19 mouse cellular contexts compared by ENCODE assay signal in genomic region chrX:159711070-159712029, GRCm38 (mm10).
DNase-seq lines count a peak whose midpoint lies in the region; ATAC-seq lines count a peak whose summit lies in the region.
"Had no signal": no experiment of that assay in that cellular context is flagged by ENCODE, and none has a peak within 500 bp of the region (broad histone marks: within the 10 kb centered on the region; RNA-seq: fewer than 3 reads in every experiment).

No protein-coding gene starts in this region.

- 0 out of 2 replicates have a peak, but pooled peaks cover 4% of the 10 kb centered on the region for H3K4me1 ChIP-seq in kidney, embryonic 15.5 days
- H3K4me1 ChIP-seq in lung, embryonic 16.5 days (replicated peaks; ENCODE audit: control insufficient read depth, insufficient read depth, low read length): 0 out of 2 replicates have a peak, but pooled peaks cover 2% of the 10 kb centered on the region
- H3K4me1 ChIP-seq in limb, embryonic 15.5 days: peaks cover 6% of the 10 kb centered on the region; the same call in 1 of the 2 replicates
- H3K4me1 ChIP-seq: intestine, embryonic 15.5 days; liver, embryonic 15.5 days; stomach, embryonic 15.5 days had no signal

- H3K9me3 ChIP-seq in kidney, embryonic 15.5 days (replicated peaks): no peaks in the 10 kb centered on the region
- H3K9me3 ChIP-seq in lung, embryonic 16.5 days (ENCODE audit: control insufficient read depth, low read length): no peaks in the 10 kb centered on the region
- no peaks in the 10 kb centered on the region for H3K9me3 ChIP-seq in limb, embryonic 15.5 days
- H3K9me3 ChIP-seq: forebrain, embryonic 10.5 days; G1E; intestine, embryonic 15.5 days; liver, embryonic 15.5 days; midbrain, embryonic 13.5 days; stomach, embryonic 15.5 days had no signal

- peaks cover 24% of the 10 kb centered on the region for H3K27me3 ChIP-seq in kidney, embryonic 15.5 days
- no peaks in the 10 kb centered on the region for H3K27me3 ChIP-seq in lung, embryonic 16.5 days (ENCODE audit: control insufficient read depth, insufficient read depth, low read depth, low read length)
- H3K27me3 ChIP-seq in limb, embryonic 15.5 days: peaks cover 3% of the 10 kb centered on the region; the same call in 1 of the 2 replicates
- H3K27me3 ChIP-seq: intestine, embryonic 15.5 days; liver, embryonic 15.5 days; stomach, embryonic 15.5 days had no signal

- no peak overlapping the region for H3K4me2 ChIP-seq in kidney, embryonic 15.5 days
- H3K4me2 ChIP-seq in lung, embryonic 16.5 days (ENCODE audit: low read depth, low read length): no peak overlapping the region
- H3K4me2 ChIP-seq in limb, embryonic 15.5 days: no peak overlapping the region
- H3K4me2 ChIP-seq: intestine, embryonic 15.5 days; liver, embryonic 15.5 days; midbrain, embryonic 13.5 days; stomach, embryonic 15.5 days had no signal

- H3K27ac ChIP-seq in kidney, embryonic 15.5 days: no peak overlapping the region
- no peak overlapping the region for H3K27ac ChIP-seq in lung, embryonic 16.5 days (ENCODE audit: low read length)
- H3K27ac ChIP-seq in limb, embryonic 15.5 days: 0 out of 2 replicates have a peak overlapping the region, but pooled peaks have one; percentile 3
- H3K27ac ChIP-seq: forebrain, embryonic 10.5 days; intestine, embryonic 15.5 days; liver, embryonic 15.5 days; macrophage; midbrain, embryonic 13.5 days; stomach, embryonic 15.5 days had no signal

- H3K4me3 ChIP-seq in kidney, embryonic 15.5 days (replicated peaks): no peak overlapping the region
- H3K4me3 ChIP-seq in lung, embryonic 16.5 days (ENCODE audit: low read length): no peak overlapping the region
- H3K4me3 ChIP-seq in limb, embryonic 15.5 days: no peak overlapping the region
- H3K4me3 ChIP-seq: forebrain, embryonic 10.5 days; intestine, embryonic 15.5 days; liver, embryonic 15.5 days; midbrain, embryonic 13.5 days; stomach, embryonic 15.5 days had no signal

- H3K9ac ChIP-seq in kidney, embryonic 15.5 days: no peak overlapping the region
- H3K9ac ChIP-seq in lung, embryonic 16.5 days (ENCODE audit: low read length): no peak overlapping the region
- no peak overlapping the region for H3K9ac ChIP-seq in limb, embryonic 15.5 days
- H3K9ac ChIP-seq: intestine, embryonic 15.5 days; liver, embryonic 15.5 days; midbrain, embryonic 13.5 days; stomach, embryonic 15.5 days had no signal

- 0 out of 2 replicates have a peak, but pooled peaks have one; percentile 56 for ATAC-seq in kidney, embryonic 15.5 days (replicated peaks; ENCODE audit: low FRiP score)
- ATAC-seq in lung, embryonic 16.5 days (ENCODE audit: low read depth): peak; percentile 59; the same call in 1 of the 2 replicates
- ATAC-seq in limb, embryonic 15.5 days (ENCODE audit: insufficient number of reproducible peaks, low FRiP score, low TSS enrichment, low read depth): no peak
- ATAC-seq: intestine, embryonic 15.5 days; midbrain, embryonic 13.5 days had no signal

- no peak for DNase-seq in kidney, adult 8-10 months
- no peak for DNase-seq in lung, postnatal 10 days
- DNase-seq in T-cell, adult 2 months (ENCODE audit: low spot score): peak; percentile 46
- no peak for DNase-seq in cerebellum, postnatal 4 days (ENCODE audit: low spot score in 2 of 2)
- DNase-seq in adrenal gland, postnatal 14 days: no peak
- DNase-seq: adrenal gland, postnatal 25 days; cerebellum, adult 18-20 months; gastrocnemius, postnatal 25 days; layer of hippocampus, postnatal 36 days had no signal

- no peaks in the 10 kb centered on the region for H3K36me3 ChIP-seq in kidney, embryonic 15.5 days
- no peaks in the 10 kb centered on the region for H3K36me3 ChIP-seq in lung, embryonic 16.5 days (ENCODE audit: control insufficient read depth, insufficient read depth, low read length)
- H3K36me3 ChIP-seq in limb, embryonic 15.5 days: no peaks in the 10 kb centered on the region
- H3K36me3 ChIP-seq: forebrain, embryonic 10.5 days; intestine, embryonic 15.5 days; liver, embryonic 15.5 days; midbrain, embryonic 13.5 days; stomach, embryonic 15.5 days had no signal

- 75% methylated on average over 13 of the region's 13 CpGs for WGBS in kidney, embryonic 15.5 days
- WGBS in lung, embryonic 16.5 days: 75% methylated on average over 13 of the region's 13 CpGs
- WGBS in limb, embryonic 15.5 days: 71% methylated on average over 13 of the region's 13 CpGs
